Mouse (Mus musculus) cerebellum, adult 18-20 months (tissue): Measurements from ENCODE around the gene Vps13a.
"Not testable (repeated sequence)": the region's sequence is repeated elsewhere in the genome, so short reads cannot be mapped to it uniquely, and the experiment has no call there.

Experiments used
- DNase-seq, 2 experiments: peaks; one replicate each; pipeline ENCODE4 v3.0.0; 2021

Vps13a gene

DNA sequence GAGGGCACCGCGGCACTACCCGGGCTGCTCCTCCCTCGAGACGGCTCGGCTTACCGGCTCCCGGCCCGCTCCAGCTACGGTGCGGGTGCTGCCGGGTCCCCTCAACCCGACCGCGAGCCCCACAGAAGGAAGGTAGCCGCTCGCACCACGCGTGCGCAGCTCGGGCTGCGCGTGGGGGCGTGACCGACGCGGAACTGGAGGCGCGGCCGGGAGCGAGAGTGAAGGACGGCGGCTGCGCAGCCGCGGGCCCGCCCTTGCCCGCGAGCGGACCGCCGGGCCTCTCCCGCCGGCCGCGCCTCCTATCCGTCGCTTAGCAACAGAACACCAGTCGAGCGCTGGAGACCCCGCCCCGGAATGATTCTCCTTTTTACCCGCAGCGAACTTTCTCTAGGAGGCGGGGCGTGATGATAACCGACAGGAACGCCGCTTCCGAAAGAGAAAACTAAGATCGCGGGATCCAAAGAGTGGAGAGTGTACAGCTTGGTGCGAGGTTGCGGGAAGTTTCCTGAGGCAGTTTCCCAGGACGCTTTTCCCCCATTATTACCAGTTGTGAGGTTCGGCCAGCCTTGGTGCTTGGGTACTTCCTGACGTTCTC lies at the start of gene Vps13a:
Gene Vps13a, minus strand, starts transcription at position 144 of the 595 bp plus-strand sequence.
- DNase-seq, result peak; percentile 85 to 91

DNA sequence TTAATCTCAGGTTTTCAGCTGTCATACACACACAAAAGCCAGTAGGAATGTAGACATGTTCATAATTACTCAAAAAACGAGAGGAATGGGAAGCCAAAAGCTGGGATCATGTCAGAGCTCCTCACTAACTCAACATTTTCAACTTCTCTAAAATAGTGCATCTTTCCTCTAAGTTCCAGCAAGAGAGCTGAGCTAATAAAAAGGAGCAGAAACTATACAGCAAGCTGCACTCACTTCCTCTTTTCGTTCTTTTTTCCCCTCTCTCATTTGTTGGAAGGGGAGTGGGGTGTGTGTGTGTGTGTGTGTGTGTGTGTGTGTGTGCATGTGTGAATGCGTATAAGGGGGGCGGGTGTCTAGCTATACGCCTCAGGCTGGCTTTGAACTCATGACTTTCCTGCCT lies 46.9 kb upstream of the Vps13a start:
- no peak for DNase-seq

DNA sequence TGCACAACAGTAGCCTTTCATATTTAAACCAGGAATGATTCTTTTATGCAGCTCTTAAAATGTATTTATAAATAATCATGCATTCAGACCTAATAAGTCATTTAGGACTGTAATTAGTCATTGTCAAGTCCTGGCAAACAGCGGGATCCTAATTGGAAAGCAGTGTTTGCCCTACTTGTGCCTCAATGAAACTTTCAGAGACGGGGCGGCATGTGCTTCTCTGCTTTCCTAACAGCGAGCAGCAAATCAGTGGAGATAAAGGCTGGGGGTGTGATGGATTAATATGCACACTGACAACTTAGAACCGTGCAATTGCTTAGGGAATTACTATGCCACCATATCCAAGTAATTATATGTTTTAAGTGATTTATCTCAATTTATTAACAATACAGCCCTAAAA lies 44.5 kb upstream of the Vps13a start:
- no peak for DNase-seq

DNA sequence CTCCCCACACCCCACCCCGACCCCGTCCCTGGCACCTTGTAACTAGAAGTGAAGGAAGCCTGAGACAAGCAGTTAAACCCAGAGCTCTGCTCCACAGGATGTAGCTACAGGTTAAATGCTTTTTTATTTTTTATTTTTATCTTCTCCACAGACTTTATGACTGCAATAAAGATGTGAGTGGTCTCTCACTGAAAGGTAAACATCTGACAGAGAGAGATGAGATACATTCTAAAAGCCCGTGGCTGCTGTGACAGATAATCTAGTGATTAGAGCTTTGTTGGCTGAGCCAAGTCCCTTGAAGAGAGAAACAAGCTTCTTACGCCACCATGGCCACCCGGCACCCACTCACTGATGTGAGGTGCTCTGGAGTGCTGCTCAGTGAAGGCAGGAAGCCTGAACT lies 34.1 kb upstream of the Vps13a start:
- no peak for DNase-seq

DNA sequence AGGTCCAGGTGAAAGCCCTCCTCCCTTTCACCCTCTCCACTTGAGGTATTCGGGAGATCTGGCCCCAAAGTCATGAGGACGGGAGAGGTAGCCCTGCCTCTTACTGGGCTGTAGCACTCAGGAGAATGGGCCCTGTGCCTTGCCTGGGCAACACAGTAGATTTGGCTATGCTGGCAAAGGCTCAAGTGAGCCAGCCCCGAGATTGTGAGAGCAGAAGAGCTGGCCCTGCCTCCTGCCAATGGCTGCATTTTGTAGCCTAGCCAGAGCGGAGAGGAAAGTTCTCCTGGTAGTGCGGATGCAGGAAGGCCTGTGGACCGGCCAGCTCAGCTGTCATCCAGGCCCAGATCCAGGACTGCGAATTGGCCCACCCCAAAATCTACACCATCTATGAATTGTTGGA lies 32.6 kb upstream of the Vps13a start:
- DNase-seq, result no peak

DNA sequence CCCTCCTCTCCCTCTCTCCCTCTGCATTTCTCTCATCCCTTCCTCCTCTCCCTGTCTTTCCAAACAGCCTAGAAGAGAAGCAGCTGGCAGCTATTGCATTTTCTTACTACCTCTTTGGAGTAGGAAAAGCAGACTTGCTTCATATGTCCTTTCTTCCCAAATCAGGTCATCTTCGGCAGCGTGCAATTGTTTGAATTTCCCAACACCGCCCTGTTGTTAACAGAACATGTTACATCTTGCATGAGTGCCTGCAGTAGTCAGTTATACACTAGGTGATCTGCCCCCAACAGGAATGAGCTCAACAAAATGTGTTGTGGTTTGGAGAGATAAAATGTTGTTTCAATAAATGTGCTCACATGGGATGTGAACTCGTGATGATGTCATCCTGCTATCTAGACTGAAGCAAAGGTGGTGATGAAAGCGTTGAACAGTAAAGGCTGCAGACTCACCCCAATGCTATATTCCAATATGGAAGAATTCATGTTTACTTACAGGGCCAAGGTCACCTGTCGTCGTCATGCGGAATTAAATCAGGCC lies 31.4 kb upstream of the Vps13a start:
- DNase-seq, result no peak

DNA sequence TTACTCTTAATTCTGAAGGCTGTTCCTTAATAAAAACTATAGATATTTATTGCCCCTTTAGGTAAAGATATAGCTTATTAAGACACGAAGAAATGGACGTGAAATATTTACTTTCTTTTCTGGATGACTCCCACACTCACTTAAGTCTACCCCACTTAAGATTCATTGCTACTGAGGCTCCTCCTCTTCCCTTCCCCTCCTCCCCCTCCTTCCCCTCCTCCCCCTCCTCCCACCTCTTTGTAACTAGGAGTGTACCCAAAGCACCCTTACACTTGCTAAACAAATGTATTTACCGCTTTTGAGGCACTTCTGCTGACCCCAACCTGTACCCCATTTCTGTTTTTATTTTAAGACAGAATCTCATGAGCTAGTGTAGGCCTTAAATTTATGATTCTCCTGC lies 24.4 kb upstream of the Vps13a start:
- no peak for DNase-seq

DNA sequence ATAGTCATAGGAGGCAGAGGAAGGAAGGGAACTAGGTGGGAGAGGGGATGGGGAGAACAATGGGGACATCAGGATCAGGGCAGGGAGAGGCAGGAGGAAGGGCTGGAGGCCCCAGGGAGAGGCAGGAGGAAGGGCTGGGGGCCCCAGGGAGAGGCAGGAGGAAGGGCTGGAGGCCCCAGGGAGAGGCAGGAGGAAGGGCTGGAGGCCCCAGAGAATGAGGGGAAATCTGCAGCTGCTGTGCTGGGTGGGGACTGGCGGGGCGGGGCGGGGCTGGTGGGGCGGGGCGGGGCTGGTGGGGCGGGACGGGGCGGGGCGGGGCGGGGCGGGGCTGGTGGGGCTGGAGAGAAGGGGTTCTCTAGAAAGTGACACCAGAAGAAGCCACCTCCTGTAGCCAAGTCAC lies 23.8 kb upstream of the Vps13a start:
- DNase-seq, result no peak

DNA sequence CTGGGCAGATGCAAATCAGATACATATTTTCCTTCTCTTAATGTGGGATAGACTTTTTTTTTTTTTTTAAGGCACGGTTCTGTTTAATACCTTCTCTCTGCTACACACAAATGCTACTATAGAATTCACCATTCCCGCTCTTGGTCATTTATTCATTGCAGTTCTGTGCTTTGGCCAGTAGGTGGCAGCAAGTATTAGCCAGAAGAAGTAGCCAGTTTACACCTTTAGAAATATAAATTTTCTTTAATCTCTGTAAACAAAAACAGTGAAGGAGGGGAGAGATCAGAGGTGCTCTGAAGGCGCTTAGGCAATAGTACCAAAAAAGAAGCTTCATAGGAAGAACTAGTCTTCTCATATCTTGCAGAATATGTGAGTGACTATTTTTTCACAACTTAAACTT lies 22.0 kb upstream of the Vps13a start:
- peak; percentile 49 to 55 for DNase-seq

DNA sequence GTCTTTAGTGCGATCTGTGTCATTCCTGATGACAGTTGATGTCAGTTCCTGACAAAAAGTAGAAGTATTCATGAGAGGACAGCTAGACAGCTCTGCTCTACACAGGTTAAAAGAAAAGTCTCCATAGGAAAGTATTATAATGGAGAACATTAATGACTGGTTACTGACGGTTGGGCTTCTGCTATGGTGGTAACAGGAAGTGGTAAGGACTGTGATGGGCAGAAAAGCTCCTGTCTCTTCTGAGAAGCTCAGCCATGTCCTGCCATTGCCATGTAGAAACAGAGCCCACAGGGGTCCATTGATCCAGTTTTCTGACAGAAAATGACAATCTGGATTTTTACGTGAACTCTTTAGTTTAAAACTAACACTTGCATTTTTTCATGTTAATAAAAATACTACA lies 21.4 kb upstream of the Vps13a start:
- no peak for DNase-seq

DNA sequence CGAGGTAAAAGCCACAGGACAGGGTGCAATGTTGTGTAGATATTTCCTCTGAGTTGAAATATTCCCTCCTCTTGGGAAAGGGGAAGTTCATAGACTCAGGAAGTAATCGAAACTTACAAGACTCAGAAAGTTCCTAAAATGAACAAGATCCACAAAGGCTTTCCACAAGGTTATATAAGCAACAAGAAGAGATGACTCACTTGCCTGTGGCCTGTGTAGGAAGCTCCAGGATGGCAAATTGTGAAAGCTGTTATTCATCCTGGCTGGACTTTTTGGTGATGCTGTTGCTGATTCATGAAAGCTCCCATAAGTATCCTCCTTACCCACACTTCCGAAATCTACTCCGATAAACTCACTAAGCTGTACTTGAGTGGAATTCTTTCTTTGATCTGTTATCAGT lies 17.2 kb upstream of the Vps13a start:
- DNase-seq, result no peak

DNA sequence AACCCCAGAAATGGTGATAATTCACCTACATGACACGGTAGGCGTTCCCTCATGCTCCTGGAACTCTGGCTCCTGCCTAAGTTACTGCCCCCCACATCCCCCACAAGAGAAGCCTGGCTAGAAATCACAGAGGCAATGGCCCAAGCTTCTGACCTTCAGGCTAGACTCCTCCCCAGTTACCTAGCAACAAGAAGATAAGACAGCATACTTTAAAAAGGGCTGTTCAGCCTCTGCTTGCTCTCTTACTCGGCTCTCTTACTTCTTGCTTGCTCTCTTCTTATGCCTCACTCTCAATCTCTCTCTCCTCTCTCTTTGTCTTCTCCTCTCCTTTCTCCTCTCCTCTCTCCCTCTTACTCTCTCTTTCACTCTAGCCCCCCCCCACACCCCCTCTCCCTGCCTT lies 13.8 kb upstream of the Vps13a start:
- DNase-seq, result not testable (repeated sequence)

DNA sequence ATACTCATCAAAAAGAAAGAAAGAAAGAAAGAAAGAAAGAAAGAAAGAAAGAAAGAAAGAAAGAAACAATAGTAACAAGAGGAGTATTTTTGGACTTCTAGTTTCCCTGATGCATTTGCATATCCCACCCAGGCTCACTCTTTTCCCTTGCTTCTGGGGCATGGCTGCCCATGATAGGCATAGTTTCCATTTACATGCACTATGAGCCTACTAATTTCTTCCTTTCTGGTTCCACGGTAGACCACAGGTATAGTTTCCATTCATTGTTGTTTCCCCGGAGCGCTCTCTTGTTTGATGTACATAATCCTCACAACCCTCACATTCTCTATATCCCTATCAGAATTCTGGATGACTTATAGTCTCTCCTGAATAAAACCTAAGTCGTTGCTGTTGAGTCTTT lies 9.2 kb upstream of the Vps13a start:
- no peak for DNase-seq

DNA sequence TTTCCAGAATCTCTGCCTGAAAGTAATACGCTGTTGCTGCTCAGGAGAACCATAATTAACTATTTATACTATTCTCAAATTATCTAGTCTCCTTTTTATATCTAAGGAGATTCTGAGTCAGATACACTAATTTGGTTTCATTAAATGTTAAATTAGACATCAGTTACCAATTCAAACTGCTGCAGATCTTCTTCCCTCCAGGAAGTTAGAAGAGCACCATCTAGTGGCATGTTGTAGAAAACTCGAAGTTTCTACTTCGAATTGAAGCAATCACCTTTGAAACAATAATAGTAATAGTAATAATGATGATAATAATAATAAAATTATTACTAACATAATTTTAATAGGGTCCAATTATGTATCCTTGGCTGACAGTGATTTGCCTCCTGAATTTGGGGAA lies 4.1 kb upstream of the Vps13a start:
- DNase-seq, result no peak

DNA sequence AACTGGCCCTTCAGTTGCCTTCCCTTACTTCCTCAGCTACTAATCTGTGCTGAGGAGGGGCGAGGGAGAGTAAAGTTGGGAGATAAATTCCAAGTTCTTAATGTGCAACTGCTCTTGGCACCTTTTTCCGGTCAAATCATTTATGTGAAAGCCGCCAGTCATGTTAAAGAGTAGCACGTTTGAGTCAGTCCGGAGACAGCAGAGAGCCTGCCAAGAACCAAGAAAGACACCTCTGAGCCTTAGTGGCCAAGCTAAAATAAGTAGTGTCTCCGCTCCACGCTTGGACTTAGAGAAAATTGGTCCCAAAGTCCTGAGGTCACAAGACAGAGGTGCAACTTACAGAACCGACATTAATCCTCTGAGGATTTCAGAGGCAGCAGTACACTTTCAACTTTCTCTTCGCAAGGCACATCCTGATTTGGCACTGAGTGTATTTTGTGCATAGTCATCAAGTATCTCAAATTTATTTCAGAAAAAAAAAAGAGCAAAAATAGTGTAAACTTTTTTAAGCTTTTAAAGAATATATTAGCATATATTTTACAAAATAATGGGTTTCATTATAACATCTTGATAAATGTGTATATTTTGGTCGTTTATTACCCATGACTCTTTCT lies 780 bp upstream of the Vps13a start:
- DNase-seq, result no peak

DNA sequence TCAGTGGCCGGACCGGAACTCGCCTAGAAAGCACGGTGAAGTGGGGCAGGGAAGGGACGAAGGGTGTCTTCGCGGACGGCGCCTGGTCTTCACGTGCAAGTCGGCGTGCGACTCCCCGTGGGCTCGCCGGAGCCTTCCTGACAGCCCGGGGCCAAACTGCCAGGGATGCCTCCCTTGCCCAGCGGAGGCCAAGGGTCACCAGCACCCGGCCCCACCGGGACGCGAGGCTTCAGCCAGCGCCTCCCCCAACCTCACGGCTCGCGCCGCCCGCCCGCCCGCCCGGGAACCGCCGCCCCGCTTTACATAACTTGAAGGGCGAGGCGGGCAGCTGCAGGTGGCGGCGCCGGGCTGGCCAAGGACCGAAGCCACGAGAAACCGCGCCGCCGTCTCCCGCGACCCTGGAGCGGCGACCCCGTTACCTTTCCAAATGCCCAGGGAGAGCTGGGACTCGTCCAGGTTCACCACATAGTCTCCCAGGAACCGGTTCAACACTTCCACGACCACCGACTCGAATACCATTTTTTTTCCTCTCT lies 416 bp downstream of the Vps13a start:
- DNase-seq, result peak; percentile 55 to 72

DNA sequence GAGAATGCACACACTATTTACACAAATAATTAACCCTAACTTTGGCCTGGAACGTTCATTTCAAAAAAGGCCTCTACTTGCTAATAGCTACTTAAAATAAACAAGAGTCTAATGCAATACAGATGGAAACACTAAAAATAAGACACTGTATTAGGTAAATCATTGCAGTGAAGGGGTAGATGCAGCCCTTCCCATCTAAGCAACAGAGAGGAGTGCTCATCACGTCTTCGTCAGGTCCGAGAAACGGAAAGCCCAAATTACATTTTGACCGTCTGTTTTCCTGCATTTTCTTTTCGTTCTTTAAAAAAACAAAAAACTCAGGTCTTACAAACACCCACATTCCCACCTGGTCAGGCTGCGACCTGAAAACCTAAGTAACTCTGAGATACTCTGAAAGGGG lies 947 bp downstream of the Vps13a start:
- DNase-seq, result no peak

DNA sequence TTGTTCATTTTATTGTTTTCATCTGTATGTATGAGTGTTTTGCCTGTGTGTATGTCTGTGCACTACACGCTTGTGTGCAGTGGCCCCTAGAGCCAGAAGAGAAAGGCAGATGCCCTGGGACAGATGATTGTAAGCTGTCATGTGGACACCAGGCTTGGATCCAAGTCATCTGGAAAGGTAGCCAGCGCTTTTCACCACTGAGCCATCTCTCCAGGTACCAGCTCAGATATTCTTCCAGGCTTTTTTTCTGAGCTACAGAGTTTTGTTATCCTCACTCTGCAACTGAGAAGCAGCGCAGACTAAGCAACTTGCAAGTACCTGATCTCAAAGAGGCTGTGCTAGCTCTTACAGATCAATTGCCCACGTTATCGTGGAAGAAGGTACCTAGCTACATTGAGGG lies 1.5 kb downstream of the Vps13a start:
- DNase-seq, result peak; percentile 23 to 26

DNA sequence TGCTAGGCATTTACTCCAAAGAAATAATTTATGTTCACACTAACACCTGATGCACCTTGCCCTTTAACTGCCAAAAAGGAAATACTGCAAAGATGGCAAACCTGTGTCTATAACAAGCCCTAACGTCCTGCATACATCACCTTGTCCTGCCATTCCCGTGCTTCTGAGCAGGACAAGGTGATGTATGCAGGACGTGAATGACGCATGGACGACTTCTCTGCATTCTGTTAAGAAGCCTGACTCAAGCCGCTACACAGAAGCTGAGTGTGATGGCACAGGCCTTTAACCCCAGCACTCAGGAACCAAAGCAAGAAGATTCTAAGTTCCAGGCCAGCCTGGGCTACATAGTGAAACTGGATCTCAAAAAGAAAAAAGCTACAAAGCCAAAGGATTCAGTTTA lies 2.2 kb downstream of the Vps13a start:
- DNase-seq, result no peak

DNA sequence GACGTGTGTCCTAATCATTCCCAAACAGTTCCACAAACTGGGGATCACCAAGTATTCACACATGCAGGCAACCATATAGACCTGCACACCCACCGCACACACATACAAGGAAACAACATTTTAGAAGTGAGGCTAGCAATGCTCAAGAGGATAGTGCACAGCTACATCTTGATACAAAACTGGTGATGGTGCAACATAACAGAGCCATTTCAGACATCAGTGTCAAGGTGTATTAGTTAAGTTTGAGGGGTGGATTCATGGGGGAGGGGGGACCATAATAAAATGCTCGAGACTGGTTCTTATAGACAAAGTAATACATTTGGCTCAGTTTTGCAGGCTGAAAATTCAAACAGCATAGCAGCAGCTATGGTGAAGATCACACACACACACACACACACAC lies 2.8 kb downstream of the Vps13a start:
- DNase-seq, result no peak

DNA sequence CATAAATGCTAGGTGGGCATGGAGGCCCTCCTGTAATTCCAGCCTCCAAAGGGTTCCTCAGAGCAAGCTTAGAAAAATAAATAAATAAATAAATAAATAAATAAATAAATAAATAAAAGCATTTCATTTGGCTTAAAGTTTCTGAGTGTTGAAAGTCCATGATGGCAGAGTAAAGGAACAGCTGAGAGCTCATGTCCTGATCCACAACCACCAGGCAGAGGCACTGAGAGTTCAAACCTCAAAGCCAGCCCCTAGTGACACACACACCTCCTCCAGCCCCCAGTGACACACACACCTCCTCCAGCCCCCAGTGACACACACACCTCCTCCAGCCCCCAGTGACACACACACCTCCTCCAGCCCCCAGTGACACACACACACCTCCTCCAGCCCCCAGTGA lies 3.3 kb downstream of the Vps13a start:
- not testable (repeated sequence) for DNase-seq

DNA sequence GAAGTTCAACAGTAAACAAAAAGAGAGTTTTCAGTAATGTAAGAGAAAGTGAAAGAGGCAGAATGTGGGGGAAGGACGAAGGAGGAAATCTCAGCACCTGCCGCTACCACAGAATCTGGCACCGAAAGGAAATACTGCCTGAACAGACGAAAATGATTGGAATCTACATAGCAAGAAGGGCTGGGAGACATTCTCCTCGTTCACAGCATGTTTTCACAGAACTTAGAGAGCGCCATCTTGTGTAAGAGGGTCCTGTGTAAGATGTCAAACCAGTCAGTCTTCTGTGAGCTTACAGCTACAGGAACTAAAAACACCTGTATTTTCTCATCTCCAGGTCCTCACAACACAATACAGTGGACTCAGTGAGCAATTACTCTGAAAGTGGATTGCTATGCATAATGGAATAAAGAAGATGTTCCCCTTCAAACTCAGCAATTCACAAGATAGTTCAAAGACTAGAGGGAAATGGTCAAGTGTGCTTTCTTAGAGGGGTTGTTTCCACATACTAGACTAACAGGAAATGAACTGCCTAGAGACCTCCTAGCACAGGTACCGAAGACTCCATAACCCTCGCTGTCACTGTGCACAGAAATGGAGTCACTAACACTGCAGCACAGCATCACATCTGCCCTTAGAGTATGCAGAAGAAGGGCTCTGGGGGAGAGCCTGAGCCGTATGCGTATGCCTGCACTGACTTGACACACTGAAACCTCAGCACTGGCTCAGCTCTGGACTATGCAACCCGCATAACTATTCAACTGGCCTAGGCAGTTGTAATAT lies 7.3 kb downstream of the Vps13a start:
- no peak for DNase-seq

DNA sequence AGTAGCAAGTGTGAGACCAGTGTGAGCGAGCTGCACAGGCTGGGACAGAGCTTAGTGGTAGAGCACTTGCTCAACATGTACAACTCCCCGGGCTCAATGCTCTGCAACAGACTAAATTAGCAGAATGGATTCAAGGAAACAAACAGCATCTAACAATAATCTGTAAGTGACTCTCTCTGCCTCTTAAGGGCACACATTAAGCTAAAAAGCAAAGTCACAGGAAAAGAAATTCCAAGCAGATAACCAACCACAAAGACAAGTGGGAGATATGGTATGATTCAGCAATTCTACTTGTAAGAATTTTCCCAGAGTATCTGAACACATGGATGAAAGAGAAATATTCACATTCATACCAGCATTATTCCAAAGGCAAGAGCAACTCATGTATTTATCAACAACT lies 13.3 kb downstream of the Vps13a start:
- no peak for DNase-seq

DNA sequence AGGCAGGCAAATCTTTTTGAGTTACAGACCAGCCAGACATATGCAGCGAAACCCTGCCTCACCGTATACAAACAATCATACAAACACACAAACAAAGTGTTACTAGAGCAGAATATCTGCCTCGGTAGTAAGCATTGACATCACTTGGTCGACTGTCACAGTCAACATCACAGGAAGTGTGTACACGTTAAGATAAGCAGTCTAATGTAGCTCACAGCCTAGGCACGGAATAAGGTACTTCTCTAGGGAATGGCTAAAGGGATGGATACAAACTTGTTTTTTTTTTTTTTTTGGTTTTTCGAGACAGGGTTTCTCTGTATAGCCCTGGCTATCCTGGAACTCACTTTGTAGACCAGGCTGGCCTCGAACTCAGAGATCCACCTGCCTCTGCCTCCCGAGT lies 23.3 kb downstream of the Vps13a start:
- DNase-seq, result not testable (repeated sequence)
